Mouse (Mus musculus): ENCODE results near the gene D10Wsu102e.
A peak's percentile ranks its signal among the peaks of the same experiment; 100 is the strongest.

DNA sequence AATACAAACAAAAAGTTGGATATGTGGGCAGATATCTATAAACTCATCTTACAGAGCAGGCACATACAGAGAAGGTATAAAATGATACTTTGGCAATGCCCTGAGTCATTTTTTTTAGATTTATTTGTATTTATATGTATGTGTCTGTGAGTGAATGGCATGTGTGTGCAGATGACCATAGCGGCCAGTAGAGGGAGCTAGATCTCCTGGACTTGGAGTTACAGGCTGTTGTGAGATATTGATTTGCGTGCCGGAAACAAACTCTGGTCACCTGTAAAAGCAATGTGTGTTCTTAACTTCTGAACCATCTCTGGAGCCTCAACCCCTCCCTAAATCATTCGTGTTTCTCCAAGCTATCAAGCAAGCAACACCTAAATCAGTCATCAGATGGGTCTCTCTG lies 161.0 kb downstream of the D10Wsu102e start:
- TF ChIP-seq POLR2A (IDR thresholded peaks at IDR 0.05; ENCODE audit: borderline replicate concordance, extremely low read depth, insufficient read depth, insufficient read length, poor library complexity, severe bottlenecking) (no peak), CTCF (IDR thresholded peaks at IDR 0.05; ENCODE audit: borderline replicate concordance, extremely low read depth, insufficient read depth, insufficient read length) (peak; percentile 37; the same call in 1 of the 2 replicates)
